Mouse (Mus musculus): Measurements from ENCODE around the gene Gm7534. TPM values are rescaled to one million over a fixed set of nuclear protein-coding genes. Genes with fewer than 3 reads are reported as not detected.
A peak's percentile ranks its signal among the peaks of the same experiment; 100 is the strongest.

Gm7534 gene
- total RNA-seq, 2 experiments from 2014 or later = not detected

- no peak for DNase-seq
Measured at GRCm38 (mm10) chr4:134203340-134203896, 614 bp upstream of the Gm7534 start.

- DNase-seq = no peak
Measured at GRCm38 (mm10) chr4:134199371-134199770, 3.4 kb downstream of the Gm7534 start.

GRCm38 (mm10) chr4:134186268-134186667, 16.5 kb downstream of the Gm7534 start:
- DNase-seq = no peak

GRCm38 (mm10) chr4:134185569-134185968, 17.2 kb downstream of the Gm7534 start:
- DNase-seq = no peak

DNA sequence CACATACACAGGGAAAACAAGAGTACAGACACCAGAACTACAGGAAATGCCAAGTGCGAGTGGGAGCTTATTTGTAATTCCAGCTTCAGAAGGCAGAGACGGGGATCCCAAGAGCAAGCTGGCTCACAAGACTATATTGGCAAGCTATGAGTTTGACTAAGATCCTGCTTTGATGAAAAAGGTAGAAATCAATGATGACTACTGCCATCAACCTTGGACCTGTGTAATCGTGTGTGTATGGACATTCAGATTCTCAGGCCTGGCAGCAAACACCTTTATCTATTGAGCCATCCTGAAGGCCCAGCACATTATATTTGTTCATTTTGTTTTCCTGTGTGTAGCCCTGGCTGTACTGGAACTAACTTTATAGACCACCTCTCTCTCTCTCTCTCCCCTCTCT, 19.1 kb downstream of the Gm7534 start:
- no peak for DNase-seq

GRCm38 (mm10) chr4:134181825-134182224, 21.0 kb downstream of the Gm7534 start:
- no peak for DNase-seq

DNA sequence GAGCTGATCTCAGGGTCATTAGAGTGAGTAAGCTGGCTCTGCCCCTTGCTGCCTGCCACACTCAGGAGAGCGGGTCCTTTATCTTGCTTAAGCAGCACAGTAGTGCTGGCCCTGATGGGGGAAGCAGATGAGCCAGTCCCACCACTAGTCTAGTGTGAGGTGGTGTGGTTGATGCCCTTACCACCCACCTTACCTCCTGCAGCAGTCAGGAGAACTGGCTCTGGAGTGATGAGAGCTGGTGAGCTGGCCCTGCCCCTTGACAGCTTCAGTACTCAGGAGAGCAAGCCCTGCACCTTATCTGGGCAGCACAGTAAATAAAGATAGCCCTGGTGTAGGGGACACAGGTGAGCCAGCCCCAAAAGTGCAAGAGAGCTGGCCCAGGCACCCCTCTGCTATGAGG, 21.7 kb downstream of the Gm7534 start:
- no peak for DNase-seq

DNA sequence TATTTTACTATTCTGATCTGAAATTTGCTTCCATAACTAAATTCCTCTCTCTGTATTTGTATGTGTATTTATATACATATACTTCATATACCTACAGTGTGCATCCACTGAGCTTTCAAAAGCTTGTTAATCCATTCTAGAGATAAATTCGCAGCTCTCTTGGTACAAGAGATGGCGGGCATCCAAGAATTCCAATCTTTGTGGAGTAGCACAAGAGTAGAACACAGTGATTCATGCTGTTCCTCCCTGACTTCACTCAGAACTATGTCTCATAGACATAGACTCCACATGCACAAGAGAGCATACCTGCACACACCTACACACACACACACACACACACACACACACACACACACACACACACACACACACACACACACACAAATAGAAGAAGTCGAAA, 30.4 kb downstream of the Gm7534 start:
- no peak for DNase-seq

DNA sequence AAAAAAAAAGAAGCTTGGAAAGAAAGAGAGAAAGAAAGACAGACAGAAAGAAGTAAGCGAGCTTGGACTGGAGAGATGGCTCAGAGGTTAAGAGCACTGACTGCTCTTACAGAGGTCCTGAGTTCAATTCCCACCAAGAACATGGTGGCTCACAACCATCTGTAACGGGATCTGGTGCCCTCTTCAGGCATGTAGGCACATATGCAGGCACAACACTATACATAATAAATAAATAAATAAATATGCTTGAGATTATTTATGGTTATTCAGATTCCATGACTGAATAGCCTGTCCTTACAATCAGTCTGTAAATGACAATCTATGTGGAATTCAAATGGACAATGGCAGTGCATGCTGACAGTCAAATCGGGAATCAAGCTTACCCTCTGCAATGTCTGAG, 35.9 kb downstream of the Gm7534 start:
- no peak for DNase-seq

- no peak for DNase-seq
Measured at GRCm38 (mm10) chr4:134165548-134166465, 37.0 kb downstream of the Gm7534 start.

GRCm38 (mm10) chr4:134165024-134165423, 37.8 kb downstream of the Gm7534 start:
- no peak for DNase-seq

GRCm38 (mm10) chr4:134164591-134164990, 38.2 kb downstream of the Gm7534 start:
- no peak for DNase-seq

DNA sequence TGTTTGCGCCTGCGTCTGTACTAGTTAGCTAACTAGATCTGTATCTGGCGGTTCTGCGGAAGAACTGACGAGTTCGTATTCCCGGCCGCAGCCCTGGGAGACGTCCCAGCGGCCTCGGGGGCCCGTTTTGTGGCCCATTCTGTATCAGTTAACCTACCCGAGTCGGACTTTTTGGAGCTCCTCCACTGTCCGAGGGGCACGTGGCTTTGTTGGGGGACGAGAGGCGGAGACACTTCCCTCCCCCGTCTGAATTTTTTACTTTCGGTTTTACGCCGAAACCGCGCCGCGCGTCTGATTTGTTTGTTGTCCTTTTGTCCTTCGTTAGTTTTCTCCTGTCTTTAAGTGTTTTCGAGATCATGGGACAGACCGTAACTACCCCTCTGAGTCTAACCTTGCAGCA, 42.7 kb downstream of the Gm7534 start:
- DNase-seq = peak; percentile 41

DNA sequence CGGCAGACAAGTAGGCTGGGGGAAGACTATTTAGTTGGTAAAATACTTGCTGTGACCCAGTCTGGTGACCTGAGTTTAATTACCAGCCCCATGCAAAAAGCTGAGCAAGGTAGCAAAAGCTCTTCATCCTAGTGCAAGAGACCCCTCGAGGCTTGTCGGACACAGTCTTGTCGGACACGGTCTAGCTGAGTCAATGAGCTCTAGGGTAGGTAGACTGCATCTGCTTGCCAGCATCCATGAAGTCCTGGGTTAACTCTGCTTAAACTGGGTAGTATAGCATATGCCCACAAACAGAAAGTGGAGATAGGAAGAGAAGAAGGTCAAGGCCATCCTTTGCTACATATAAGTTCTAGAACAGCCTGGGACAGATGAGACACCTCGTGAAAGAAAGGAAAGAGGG, 44.0 kb downstream of the Gm7534 start:
- DNase-seq = no peak

DNA sequence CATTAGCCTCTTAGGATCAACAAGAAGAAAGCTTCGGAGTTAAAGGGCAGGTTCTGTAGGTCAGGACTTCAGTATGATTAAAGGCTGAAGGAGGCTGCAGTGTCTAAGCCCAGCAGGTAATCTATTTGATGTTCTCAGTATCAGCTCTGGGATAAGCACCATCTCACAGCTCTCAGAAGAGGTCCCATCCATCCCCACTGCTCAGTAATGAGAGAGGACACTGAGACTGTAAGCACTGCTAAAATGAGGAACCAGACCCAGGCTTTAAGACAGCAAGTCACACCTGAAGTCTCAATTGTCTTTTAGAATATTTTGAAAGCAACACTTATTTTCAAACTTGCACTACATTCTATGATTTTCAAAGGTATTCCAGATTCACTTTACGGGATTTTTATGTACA, 45.2 kb downstream of the Gm7534 start:
- no peak for DNase-seq

DNA sequence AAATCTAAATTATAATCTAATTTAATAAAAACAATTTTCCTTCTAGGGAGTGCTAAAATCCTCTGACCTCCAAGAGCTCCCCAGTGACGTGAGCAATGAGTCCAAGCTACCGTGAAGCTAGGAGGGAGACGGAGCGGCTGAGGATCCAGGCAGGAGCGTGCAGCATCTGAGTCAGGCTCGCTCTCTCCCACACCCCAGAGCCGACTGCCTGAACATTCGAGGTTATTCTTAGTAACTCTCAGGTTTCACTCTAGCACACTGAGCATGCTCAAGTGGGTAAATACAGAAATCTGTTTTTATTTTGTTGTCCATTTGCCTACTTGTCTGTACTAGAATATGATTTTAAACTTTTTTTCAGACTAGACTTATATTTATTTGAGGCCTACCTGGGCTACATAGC, 46.1 kb downstream of the Gm7534 start:
- peak; percentile 70 for DNase-seq

DNA sequence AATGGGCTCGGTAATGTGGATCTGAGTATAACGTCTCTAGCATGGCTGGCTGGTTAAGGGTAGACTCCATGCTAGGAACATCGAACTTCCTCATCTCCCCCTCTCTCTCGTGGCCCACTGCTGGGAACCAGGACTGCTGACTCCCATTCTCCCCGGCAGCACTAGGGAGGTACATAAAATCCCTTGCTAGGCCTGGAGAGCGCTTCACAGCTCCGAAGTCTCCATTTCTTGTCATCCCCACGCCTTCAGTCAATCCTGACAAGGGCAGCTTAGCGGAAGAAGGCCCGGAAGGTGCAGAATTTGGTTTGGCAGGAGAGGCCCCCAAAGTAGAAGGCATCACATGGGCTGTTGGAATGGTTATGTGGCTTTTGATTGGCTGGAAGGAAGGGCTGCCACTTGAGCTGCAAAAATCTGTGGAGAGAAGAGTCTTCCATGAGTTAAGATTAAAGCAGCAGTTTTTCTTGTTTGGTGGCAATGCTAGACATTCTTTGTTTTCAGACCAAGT, 46.8 kb downstream of the Gm7534 start:
- DNase-seq = peak; percentile 34

DNA sequence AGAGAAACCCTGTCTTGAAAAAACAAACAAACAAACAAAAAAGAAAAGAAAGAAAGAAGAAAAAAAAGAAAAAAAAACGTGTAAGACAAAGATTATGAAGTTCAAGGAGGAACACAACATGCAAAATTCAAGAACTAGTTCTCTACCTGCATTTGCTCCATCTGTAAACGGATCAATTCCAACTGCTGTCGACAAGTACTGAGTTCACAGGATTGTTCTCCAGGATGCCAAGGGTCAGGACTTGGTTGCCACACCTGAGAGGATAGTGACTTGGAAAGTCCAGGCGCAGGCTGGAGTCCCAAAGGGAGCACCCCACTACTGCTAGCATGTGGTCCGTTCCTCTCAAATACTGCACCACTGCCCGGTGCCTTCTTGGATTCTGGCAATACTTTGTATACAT, 47.3 kb downstream of the Gm7534 start:
- no peak for DNase-seq

DNA sequence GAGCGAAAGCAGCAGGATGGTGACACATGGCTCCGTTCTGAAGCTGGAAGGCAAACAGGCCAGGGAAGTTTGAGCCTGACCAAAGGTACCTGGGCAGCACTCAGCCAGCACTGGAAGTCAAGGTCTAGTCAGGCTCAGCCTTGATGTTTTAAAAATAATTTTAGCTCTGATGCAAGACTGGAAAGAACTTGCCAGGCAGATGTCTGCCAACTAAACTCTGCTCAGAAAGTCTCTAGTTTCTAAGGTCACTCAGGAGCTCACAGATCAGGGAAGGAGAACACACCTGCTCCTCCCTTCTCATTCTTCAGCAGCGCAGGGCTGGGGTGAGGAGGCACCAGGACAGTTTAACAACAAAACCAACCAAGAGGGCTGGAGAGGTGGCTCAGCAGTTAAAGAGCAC, 48.5 kb downstream of the Gm7534 start:
- DNase-seq = peak; percentile 69

DNA sequence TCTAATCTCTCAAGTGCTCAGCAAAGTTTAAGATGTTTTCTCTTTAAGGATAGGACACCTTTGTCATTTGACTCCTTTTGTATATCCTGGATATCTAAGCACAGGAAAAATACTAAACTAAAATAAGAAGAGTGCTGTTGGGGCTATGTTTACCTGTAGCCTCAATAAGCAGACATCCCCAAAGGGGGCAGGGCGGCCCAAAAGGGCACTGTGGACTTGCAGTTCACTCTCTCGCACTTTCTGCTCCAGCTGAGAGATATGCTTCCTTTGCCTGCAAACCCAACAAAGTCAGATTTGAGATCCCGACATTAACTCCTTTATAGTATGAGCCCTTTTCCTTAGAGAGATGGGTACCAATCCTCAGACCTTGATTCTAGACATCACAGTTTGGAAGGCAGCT, 49.1 kb downstream of the Gm7534 start:
- DNase-seq = no peak

DNA sequence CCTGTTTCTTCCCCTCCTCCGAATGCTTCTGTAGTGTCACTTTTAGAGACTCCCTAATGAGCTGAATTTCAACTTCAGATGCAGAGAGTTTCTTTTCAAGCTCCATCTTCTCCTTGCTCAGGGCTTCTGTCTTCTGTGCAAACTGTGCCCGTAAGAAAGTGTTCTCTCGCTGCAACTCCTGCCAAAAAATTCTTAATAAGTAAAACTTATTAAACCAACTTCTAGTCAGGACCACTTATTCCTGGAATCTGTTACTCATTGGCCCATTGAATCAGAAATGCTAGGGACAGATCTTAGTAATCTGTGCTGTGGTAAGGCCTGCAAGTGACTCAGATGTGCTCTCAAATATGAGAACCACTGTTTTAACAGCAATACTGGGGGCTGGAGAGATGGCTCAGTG, 50.7 kb downstream of the Gm7534 start:
- no peak for DNase-seq

DNA sequence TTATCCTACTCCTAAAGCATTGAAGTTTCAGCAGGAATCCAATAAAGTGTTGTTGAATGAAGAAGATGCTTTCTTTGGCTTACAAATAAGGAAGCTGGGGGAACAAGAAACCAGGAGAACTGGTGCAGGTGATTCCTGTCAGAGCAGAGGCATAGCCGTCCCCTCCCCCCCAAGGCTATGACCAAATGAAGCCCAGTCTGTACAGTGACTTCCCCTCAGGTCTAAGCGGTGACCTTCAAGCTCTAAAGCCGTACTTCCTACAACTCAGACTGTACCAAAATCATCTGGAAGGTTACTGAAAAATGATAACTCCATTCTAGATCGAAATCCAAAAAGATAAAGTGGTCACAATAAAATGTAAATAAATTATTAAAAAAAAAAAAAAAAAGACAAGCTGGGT, 53.4 kb downstream of the Gm7534 start:
- DNase-seq = no peak

GRCm38 (mm10) chr4:134144297-134144696, 58.5 kb downstream of the Gm7534 start:
- peak; percentile 31 for DNase-seq
